Mouse (Mus musculus) embryonic facial prominence, embryonic 10.5 days (tissue): ENCODE results near the gene Cnnm1. TPM values are rescaled to one million over a fixed set of nuclear protein-coding genes. Genes with fewer than 3 reads are reported as not detected.
A peak's percentile ranks its signal among the peaks of the same experiment; 100 is the strongest.
"Not testable (repeated sequence)": the region's sequence is repeated elsewhere in the genome, so short reads cannot be mapped to it uniquely, and the experiment has no call there.

Experiments used
- DNase-seq: peaks from one replicate; pipeline ENCODE4 v3.0.0-alpha.2; 2017; ENCODE audit warnings: low spot score
- H3K27ac ChIP-seq: fragments of 300-500 bp; sonication (generic); replicated peaks from 2 replicates; pipeline ENCODE4 v1.5.1; 2016; ENCODE audit warnings: mild to moderate bottlenecking
- H3K27me3 ChIP-seq: fragments of 300-500 bp; sonication (generic); replicated peaks from 2 replicates; pipeline ENCODE4 v1.6.1; 2016; ENCODE audit warnings: low read depth, mild to moderate bottlenecking; ENCODE audit not compliant: poor library complexity, severe bottlenecking
- H3K36me3 ChIP-seq: fragments of 300-500 bp; sonication (generic); replicated peaks from 2 replicates; pipeline ENCODE4 v1.6.1; 2016; ENCODE audit warnings: mild to moderate bottlenecking, moderate library complexity
- H3K4me1 ChIP-seq: fragments of 300-500 bp; sonication (generic); 2 replicates; pipeline ENCODE4 v1.6.1; 2016
- H3K4me3 ChIP-seq: fragments of 300-500 bp; sonication (generic); 2 replicates; pipeline ENCODE4 v1.5.1; 2016; ENCODE audit warnings: mild to moderate bottlenecking, moderate library complexity
- H3K9me3 ChIP-seq: fragments of 300-500 bp; sonication (generic); 2 replicates; pipeline ENCODE4 v1.6.1; 2016; ENCODE audit warnings: mild to moderate bottlenecking
- WGBS: fragments of 180-500 bp; shearing (Covaris S2); methylation state at CpG from one replicate; pipeline ENCODE4 v1.1.7; 2016; 5-methylcytosine and 5-hydroxymethylcytosine counted together
- polyA plus RNA-seq: library from polyadenylated mRNA; unstranded; fragments of >200 nt; fragmentation: Nextera tagmentation; extraction: Ambion mirVana; gene quantifications from 2 replicates; pipeline ENCODE4 v1.2.1, GENCODE M21; 2016

Cnnm1 gene
- polyA plus RNA-seq, 1 experiment from 2014 or later: 0.16 TPM

DNA sequence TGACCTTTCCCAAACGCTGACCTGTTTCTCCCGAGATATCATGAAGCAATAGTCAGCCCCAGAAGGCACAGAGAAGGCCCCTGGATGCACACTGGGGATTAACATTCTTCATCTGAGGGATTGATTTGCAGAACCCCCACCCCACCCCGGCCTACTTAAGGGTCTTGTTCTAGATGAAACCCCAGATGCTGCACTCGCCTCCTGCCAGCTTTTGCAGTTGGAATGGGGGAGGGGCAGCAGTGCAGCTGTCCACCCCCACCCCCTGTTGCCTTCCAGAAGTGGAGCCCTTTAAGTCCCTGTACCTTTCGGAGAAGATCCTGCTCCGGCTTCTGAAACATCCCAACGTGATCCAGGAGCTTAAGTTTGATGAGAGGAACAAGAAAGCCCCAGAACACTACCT lies 29.1 kb downstream of the Cnnm1 start:
- H3K36me3 ChIP-seq: no peaks in the 10 kb centered on the region
- H3K4me1 ChIP-seq: peaks cover 10% of the 10 kb centered on the region
- WGBS: 64% methylated on average over 7 of the region's 7 CpGs
- H3K27me3 ChIP-seq: no peaks in the 10 kb centered on the region
- DNase-seq: peak; percentile 17
- no peak overlapping the region for H3K4me3 ChIP-seq
- H3K27ac ChIP-seq: no peak overlapping the region
- no peaks in the 10 kb centered on the region for H3K9me3 ChIP-seq

GRCm38 (mm10) chr19:43472331-43472730 lies 32.1 kb downstream of the Cnnm1 start:
- WGBS: 70% methylated on average over 8 of the region's 8 CpGs

DNA sequence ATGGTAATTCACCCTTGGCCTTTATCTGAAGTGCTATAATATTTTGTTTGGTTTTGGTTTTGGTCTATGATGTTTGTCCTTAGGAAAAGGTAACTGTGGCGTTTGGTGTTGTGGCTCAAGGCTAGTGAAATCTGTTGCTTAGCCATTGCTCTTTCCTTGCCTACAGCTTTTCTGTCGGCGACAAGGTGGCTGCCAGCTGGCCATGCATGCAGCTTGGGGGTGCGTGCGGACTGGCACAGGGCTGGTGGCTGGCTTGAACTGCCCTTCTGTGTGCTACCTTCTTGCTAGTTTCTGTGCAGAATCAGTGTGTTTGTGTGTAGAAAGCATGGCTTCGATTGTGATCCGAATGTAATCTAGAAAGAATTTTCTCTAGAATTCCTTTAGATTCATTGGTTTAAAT lies 32.5 kb downstream of the Cnnm1 start:
- Histone ChIP-seq H3K4me3 (no peak overlapping the region), H3K27me3 (no peaks in the 10 kb centered on the region), H3K27ac (no peak overlapping the region), H3K36me3 (no peaks in the 10 kb centered on the region), H3K4me1 (peaks cover 17% of the 10 kb centered on the region), H3K9me3 (no peaks in the 10 kb centered on the region)
- DNase-seq: no peak
- WGBS: 88% methylated on average over 7 of the region's 7 CpGs

More at GRCm38 (mm10) chr19:43472331-43472730, 32.1 kb downstream of the Cnnm1 start:
- no peak overlapping the region for H3K27ac ChIP-seq
- no peak for DNase-seq
- no peaks in the 10 kb centered on the region for H3K9me3 ChIP-seq
- peaks cover 15% of the 10 kb centered on the region for H3K4me1 ChIP-seq
- no peaks in the 10 kb centered on the region for H3K27me3 ChIP-seq
- H3K36me3 ChIP-seq: no peaks in the 10 kb centered on the region
- no peak overlapping the region for H3K4me3 ChIP-seq

- no peaks in the 10 kb centered on the region for H3K36me3 ChIP-seq
- no peaks in the 10 kb centered on the region for H3K9me3 ChIP-seq
- peaks cover 21% of the 10 kb centered on the region for H3K4me1 ChIP-seq
- WGBS: 52% methylated on average over 2 of the region's 2 CpGs
- H3K27ac ChIP-seq: no peak overlapping the region
- no peak overlapping the region for H3K4me3 ChIP-seq
- DNase-seq: no peak
- H3K27me3 ChIP-seq: no peaks in the 10 kb centered on the region
Measured at GRCm38 (mm10) chr19:43475642-43476041, 35.4 kb downstream of the Cnnm1 start.

- H3K27ac ChIP-seq: no peak overlapping the region
- no peak overlapping the region for H3K4me3 ChIP-seq
- DNase-seq: no peak
- H3K36me3 ChIP-seq: no peaks in the 10 kb centered on the region
- H3K9me3 ChIP-seq: no peaks in the 10 kb centered on the region
- no peaks in the 10 kb centered on the region for H3K27me3 ChIP-seq
- H3K4me1 ChIP-seq: peaks cover 21% of the 10 kb centered on the region
- WGBS: 69% methylated on average over 7 of the region's 7 CpGs
Measured at GRCm38 (mm10) chr19:43476063-43476462, 35.8 kb downstream of the Cnnm1 start.

GRCm38 (mm10) chr19:43477436-43477835 lies 37.2 kb downstream of the Cnnm1 start:
- H3K27me3 ChIP-seq: no peaks in the 10 kb centered on the region
- no peaks in the 10 kb centered on the region for H3K9me3 ChIP-seq
- H3K4me3 ChIP-seq: no peak overlapping the region
- DNase-seq: no peak
- 88% methylated on average over 5 of the region's 5 CpGs for WGBS
- H3K36me3 ChIP-seq: no peaks in the 10 kb centered on the region
- H3K27ac ChIP-seq: no peak overlapping the region
- peaks cover 21% of the 10 kb centered on the region for H3K4me1 ChIP-seq

DNA sequence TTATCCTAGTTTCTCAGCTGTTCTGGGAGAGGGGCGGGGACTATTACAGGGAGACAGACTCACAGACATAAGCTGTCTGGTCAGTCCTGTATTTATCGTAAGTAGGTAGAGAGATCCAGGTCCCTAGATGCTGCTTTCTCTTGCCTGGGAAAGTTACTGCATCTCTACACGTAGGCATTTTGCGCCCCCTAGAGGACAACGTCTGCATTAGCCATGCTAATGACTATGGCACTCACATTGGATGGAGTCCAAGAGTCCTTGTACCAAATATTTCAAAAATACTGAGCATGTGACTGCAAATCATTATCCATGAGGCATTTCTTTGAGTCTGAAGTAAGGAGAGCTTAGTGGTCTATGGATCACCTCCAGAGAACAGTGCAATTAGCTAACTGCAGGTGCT lies 38.7 kb downstream of the Cnnm1 start:
- Histone ChIP-seq H3K27me3 (no peaks in the 10 kb centered on the region), H3K27ac (no peak overlapping the region), H3K4me1 (peaks cover 21% of the 10 kb centered on the region), H3K9me3 (no peaks in the 10 kb centered on the region), H3K36me3 (no peaks in the 10 kb centered on the region), H3K4me3 (no peak overlapping the region)
- WGBS: 24% methylated on average over 5 of the region's 5 CpGs
- DNase-seq: peak; percentile 68

DNA sequence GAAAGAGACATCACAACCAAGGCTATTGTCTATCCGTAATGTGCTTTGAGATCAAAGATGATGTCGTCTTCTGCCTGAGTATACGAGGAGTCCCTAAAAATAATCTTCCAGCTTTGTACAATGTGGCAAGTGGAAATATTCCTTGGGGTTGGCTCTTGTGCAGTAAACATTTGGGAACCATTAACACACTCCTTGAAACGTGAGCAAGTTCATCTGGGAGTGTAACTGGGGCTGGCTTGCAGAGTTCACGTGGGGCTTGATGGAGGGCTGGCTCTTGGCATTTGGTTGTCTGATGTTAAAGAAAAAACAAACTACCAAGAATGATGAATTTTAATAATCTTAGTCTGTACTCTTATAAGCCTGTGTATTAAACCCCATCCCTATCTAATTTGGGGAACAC lies 39.2 kb downstream of the Cnnm1 start:
- Histone ChIP-seq H3K27me3 (no peaks in the 10 kb centered on the region), H3K27ac (no peak overlapping the region), H3K4me3 (no peak overlapping the region), H3K36me3 (no peaks in the 10 kb centered on the region), H3K4me1 (peaks cover 21% of the 10 kb centered on the region), H3K9me3 (no peaks in the 10 kb centered on the region)
- WGBS: 73% methylated on average over 5 of the region's 5 CpGs
- no peak for DNase-seq

- H3K4me3 ChIP-seq: no peak overlapping the region
- H3K9me3 ChIP-seq: no peaks in the 10 kb centered on the region
- 54% methylated on average over 9 of the region's 9 CpGs for WGBS
- no peaks in the 10 kb centered on the region for H3K36me3 ChIP-seq
- peaks cover 21% of the 10 kb centered on the region for H3K4me1 ChIP-seq
- H3K27ac ChIP-seq: no peak overlapping the region
- DNase-seq: no peak
- H3K27me3 ChIP-seq: no peaks in the 10 kb centered on the region
Measured at GRCm38 (mm10) chr19:43480512-43480911, 40.3 kb downstream of the Cnnm1 start.

DNA sequence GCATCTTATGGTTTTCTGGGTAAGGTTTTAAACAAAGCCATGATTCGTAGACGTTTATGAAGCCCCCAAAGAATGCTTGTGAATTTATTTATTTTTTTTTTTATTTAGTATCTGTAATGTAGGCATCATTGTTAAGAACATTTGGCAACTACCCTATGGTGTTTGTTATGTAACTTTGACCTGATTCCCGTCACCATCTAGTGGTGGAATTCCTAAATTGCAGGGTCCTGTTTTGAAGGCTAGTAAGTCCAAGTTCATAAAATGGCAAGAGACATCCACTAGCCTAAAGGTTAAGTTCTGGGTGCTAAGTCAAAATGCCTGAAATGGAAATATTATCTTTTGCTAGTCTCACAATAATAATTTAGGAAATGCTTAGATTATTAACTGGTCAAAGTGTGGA lies 47.2 kb downstream of the Cnnm1 start:
- DNase-seq: no peak
- no peaks in the 10 kb centered on the region for H3K9me3 ChIP-seq
- no peaks in the 10 kb centered on the region; the same call in 1 of the 2 replicates for H3K27me3 ChIP-seq
- H3K36me3 ChIP-seq: no peaks in the 10 kb centered on the region
- H3K4me1 ChIP-seq: peaks cover 13% of the 10 kb centered on the region
- WGBS: 41% methylated on average over 3 of the region's 3 CpGs
- H3K27ac ChIP-seq: no peak overlapping the region
- H3K4me3 ChIP-seq: no peak overlapping the region

GRCm38 (mm10) chr19:43493316-43493715 lies 53.1 kb downstream of the Cnnm1 start:
- WGBS: 80% methylated on average over 1 of the region's 1 CpGs
- not testable (repeated sequence) for H3K36me3 ChIP-seq, H3K4me3 ChIP-seq, H3K27ac ChIP-seq, DNase-seq, H3K9me3 ChIP-seq
- H3K27me3 ChIP-seq: peaks cover 24% of the 10 kb centered on the region
- peaks cover 17% of the 10 kb centered on the region for H3K4me1 ChIP-seq

- Histone ChIP-seq H3K9me3 (no peaks in the 10 kb centered on the region), H3K36me3 (peaks cover 6% of the 10 kb centered on the region), H3K27ac (no peak overlapping the region), H3K4me1 (peaks cover 17% of the 10 kb centered on the region), H3K27me3 (peaks cover 24% of the 10 kb centered on the region), H3K4me3 (no peak overlapping the region)
- WGBS: 81% methylated on average over 6 of the region's 6 CpGs
- no peak for DNase-seq
Measured at GRCm38 (mm10) chr19:43493878-43494277, 53.6 kb downstream of the Cnnm1 start.

GRCm38 (mm10) chr19:43494914-43495313 lies 54.7 kb downstream of the Cnnm1 start:
- Histone ChIP-seq H3K4me1 (peaks cover 17% of the 10 kb centered on the region), H3K9me3 (no peaks in the 10 kb centered on the region), H3K36me3 (peaks cover 16% of the 10 kb centered on the region), H3K4me3 (peak overlapping the region; percentile 54), H3K27me3 (peaks cover 24% of the 10 kb centered on the region), H3K27ac (peak overlapping the region; percentile 51)
- 11% methylated on average over 14 of the region's 14 CpGs for WGBS
- DNase-seq: peak; percentile 35

DNA sequence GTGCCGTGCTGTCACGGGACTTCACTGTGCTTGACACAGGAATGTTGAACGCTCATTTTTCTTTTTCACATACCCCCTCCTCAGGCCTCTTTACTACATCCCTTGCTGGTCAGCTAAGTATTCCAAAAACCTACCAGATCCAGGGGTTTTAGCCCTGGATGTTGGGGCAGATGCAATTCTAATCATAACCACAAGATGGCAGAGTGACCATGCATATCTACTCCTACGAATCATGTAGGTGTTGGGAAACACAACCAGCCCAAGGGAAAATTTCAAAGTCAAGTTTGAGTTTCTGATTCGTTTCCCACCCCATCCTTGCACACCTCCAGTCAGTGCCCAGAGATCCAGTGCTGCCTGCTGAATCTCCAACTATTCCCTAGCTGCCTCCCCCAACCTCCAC lies 55.6 kb downstream of the Cnnm1 start:
- H3K27me3 ChIP-seq: peaks cover 24% of the 10 kb centered on the region
- peaks cover 25% of the 10 kb centered on the region for H3K36me3 ChIP-seq
- no peaks in the 10 kb centered on the region for H3K9me3 ChIP-seq
- H3K27ac ChIP-seq: no peak overlapping the region
- 26% methylated on average over 5 of the region's 5 CpGs for WGBS
- no peak overlapping the region for H3K4me3 ChIP-seq
- H3K4me1 ChIP-seq: peaks cover 17% of the 10 kb centered on the region
- DNase-seq: peak; percentile 63
